Mouse (Mus musculus): Measurements from ENCODE around the gene Tle6. TPM values are rescaled to one million over a fixed set of nuclear protein-coding genes. Genes with fewer than 3 reads are reported as not detected.
A peak's percentile ranks its signal among the peaks of the same experiment; 100 is the strongest.
"Not testable (repeated sequence)": the region's sequence is repeated elsewhere in the genome, so short reads cannot be mapped to it uniquely, and the experiment has no call there.

Tle6 gene
- polyA plus RNA-seq, 1 experiment from 2014 or later = 30.4 TPM

DNA sequence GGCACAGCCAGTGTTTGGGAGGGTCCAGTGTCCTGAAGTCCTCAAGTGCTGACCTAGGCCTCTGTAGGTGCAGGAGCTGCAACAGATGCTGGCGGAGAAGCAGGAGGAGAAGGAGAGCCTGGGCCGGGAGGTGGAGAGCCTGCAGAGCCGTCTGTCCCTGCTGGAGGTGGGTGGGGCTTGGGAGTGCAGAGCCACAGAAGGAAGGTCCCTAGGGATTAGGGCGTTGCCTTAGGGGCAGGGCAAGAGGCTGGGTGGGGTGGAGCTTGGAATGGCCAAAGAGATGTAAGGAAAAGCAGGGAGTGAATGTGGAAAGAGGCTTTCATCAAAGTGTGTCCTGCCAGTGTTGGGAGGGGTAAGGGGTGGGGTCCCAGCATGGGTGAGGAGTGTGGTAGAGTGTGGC lies 40.0 kb upstream of the Tle6 start:
- 42% methylated on average over 4 of the region's 4 CpGs for WGBS
- ATAC-seq (ENCODE audit: extremely low read depth, insufficient number of reproducible peaks, low FRiP score, low TSS enrichment); H3K4me2 ChIP-seq; H3K27ac ChIP-seq (replicated peaks); H3K27me3 ChIP-seq (replicated peaks); H3K9ac ChIP-seq; H3K36me3 ChIP-seq; H3K9me3 ChIP-seq; H3K4me3 ChIP-seq: not testable (repeated sequence)
- H3K4me1 ChIP-seq = peaks cover 40% of the 10 kb centered on the region

- H3K4me2 ChIP-seq = no peak overlapping the region
- no peak overlapping the region for H3K9ac ChIP-seq
- H3K4me3 ChIP-seq = no peak overlapping the region
- H3K9me3 ChIP-seq = no peaks in the 10 kb centered on the region
- H3K27ac ChIP-seq (replicated peaks) = no peak overlapping the region
- 66% methylated on average over 6 of the region's 6 CpGs for WGBS
- ATAC-seq (ENCODE audit: extremely low read depth, insufficient number of reproducible peaks, low FRiP score, low TSS enrichment) = no peak
- no peaks in the 10 kb centered on the region for H3K36me3 ChIP-seq
- H3K27me3 ChIP-seq (replicated peaks) = no peaks in the 10 kb centered on the region
- H3K4me1 ChIP-seq = peaks cover 43% of the 10 kb centered on the region
Measured at GRCm38 (mm10) chr10:81638101-81638500, 37.2 kb upstream of the Tle6 start.

DNA sequence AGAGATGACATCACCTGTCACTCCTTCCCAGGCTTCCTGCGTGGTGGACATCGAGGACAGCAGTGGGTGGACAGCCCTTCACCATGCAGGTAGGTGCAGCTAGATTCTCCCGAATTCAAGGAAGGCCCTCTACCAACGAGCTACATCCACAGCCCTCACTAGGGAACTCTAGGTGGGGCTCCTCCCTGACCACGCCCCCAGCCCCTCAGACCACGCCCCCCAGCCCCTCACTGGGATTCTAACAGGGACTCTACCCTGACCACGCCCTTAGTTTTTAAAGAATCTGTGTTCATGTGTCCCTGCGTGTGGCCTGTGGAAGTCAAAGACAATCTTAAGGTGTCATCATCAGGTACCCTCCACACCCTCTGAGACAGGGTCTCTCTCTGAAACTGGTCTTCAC lies 35.5 kb upstream of the Tle6 start:
- no peaks in the 10 kb centered on the region for H3K9me3 ChIP-seq
- H3K27ac ChIP-seq (replicated peaks) = no peak overlapping the region
- H3K36me3 ChIP-seq = no peaks in the 10 kb centered on the region
- no peak overlapping the region for H3K9ac ChIP-seq
- H3K4me3 ChIP-seq = no peak overlapping the region
- WGBS = 11% methylated on average over 8 of the region's 8 CpGs
- no peaks in the 10 kb centered on the region; the same call in 1 of the 2 replicates for H3K27me3 ChIP-seq (replicated peaks)
- peaks cover 28% of the 10 kb centered on the region for H3K4me1 ChIP-seq
- ATAC-seq (ENCODE audit: extremely low read depth, insufficient number of reproducible peaks, low FRiP score, low TSS enrichment) = no peak
- no peak overlapping the region for H3K4me2 ChIP-seq

- peak; percentile 85 for ATAC-seq (ENCODE audit: extremely low read depth, insufficient number of reproducible peaks, low FRiP score, low TSS enrichment)
- peak overlapping the region; percentile 81 for H3K9ac ChIP-seq
- no peaks in the 10 kb centered on the region for H3K36me3 ChIP-seq
- peak overlapping the region; percentile 66 for H3K27ac ChIP-seq (replicated peaks)
- H3K27me3 ChIP-seq (replicated peaks) = no peaks in the 10 kb centered on the region; the same call in 1 of the 2 replicates
- peak overlapping the region; percentile 72 for H3K4me2 ChIP-seq
- peaks cover 16% of the 10 kb centered on the region for H3K4me1 ChIP-seq
- 3% methylated on average over 37 of the region's 37 CpGs for WGBS
- no peaks in the 10 kb centered on the region for H3K9me3 ChIP-seq
- peak overlapping the region; percentile 63 for H3K4me3 ChIP-seq
Measured at GRCm38 (mm10) chr10:81633253-81634099, 32.6 kb upstream of the Tle6 start.

- peak within 1 kb of the TSS; percentile 90 for H3K9ac ChIP-seq
- peak within 1 kb of the TSS; percentile 92 for H3K4me2 ChIP-seq
- H3K27ac ChIP-seq (replicated peaks) = peak within 1 kb of the TSS; percentile 88
- ATAC-seq (ENCODE audit: extremely low read depth, insufficient number of reproducible peaks, low FRiP score, low TSS enrichment) = no peak
- H3K36me3 ChIP-seq = peaks cover 24% of the 10 kb centered on the region
- 78% methylated on average over 16 of the region's 16 CpGs for WGBS
- H3K9me3 ChIP-seq = no peaks in the 10 kb centered on the region
- peak within 1 kb of the TSS; percentile 84 for H3K4me3 ChIP-seq
- no peaks in the 10 kb centered on the region; the same call in 1 of the 2 replicates for H3K27me3 ChIP-seq (replicated peaks)
- peaks cover 22% of the 10 kb centered on the region for H3K4me1 ChIP-seq
Measured at GRCm38 (mm10) chr10:81628390-81628789, 27.5 kb upstream of the Tle6 start, which contains the start of gene Ankrd24. Ankrd24 (plus strand) TSS chr10:81628540.

- Histone ChIP-seq H3K36me3 (peaks cover 30% of the 10 kb centered on the region), H3K9me3 (no peaks in the 10 kb centered on the region), H3K4me3 (peak overlapping the region; percentile 84), H3K9ac (peak overlapping the region; percentile 90), H3K27ac (replicated peaks) (peak overlapping the region; percentile 88), H3K4me2 (peak overlapping the region; percentile 92), H3K4me1 (peaks cover 18% of the 10 kb centered on the region), H3K27me3 (replicated peaks) (no peaks in the 10 kb centered on the region; the same call in 1 of the 2 replicates)
- WGBS = 52% methylated on average over 7 of the region's 7 CpGs
- ATAC-seq (ENCODE audit: extremely low read depth, insufficient number of reproducible peaks, low FRiP score, low TSS enrichment) = no peak
Measured at GRCm38 (mm10) chr10:81627836-81628220, 27.0 kb upstream of the Tle6 start.

GRCm38 (mm10) chr10:81626994-81627835 lies 26.3 kb upstream of the Tle6 start, which contains the start of gene Sirt6:
Sirt6 (minus strand) TSS chr10:81627797.
- 6% methylated on average over 40 of the region's 40 CpGs for WGBS
- peaks cover 18% of the 10 kb centered on the region for H3K4me1 ChIP-seq
- peak within 1 kb of the TSS; percentile 92 for H3K4me2 ChIP-seq
- peak within 1 kb of the TSS; percentile 84 for H3K4me3 ChIP-seq
- no peaks in the 10 kb centered on the region for H3K9me3 ChIP-seq
- H3K36me3 ChIP-seq = peaks cover 36% of the 10 kb centered on the region
- peak; percentile 77 for ATAC-seq (ENCODE audit: extremely low read depth, insufficient number of reproducible peaks, low FRiP score, low TSS enrichment)
- peak within 1 kb of the TSS; percentile 90 for H3K9ac ChIP-seq
- no peaks in the 10 kb centered on the region; the same call in 1 of the 2 replicates for H3K27me3 ChIP-seq (replicated peaks)
- peak within 1 kb of the TSS; percentile 88 for H3K27ac ChIP-seq (replicated peaks)

- H3K9me3 ChIP-seq = no peaks in the 10 kb centered on the region
- H3K4me3 ChIP-seq = peak overlapping the region; percentile 84
- H3K4me1 ChIP-seq = peaks cover 18% of the 10 kb centered on the region
- peaks cover 45% of the 10 kb centered on the region for H3K36me3 ChIP-seq
- H3K4me2 ChIP-seq = peak overlapping the region; percentile 92
- no peak for ATAC-seq (ENCODE audit: extremely low read depth, insufficient number of reproducible peaks, low FRiP score, low TSS enrichment)
- WGBS = 84% methylated on average over 22 of the region's 22 CpGs
- peak overlapping the region; percentile 90 for H3K9ac ChIP-seq
- no peaks in the 10 kb centered on the region; the same call in 1 of the 2 replicates for H3K27me3 ChIP-seq (replicated peaks)
- H3K27ac ChIP-seq (replicated peaks) = peak overlapping the region; percentile 88
Measured at GRCm38 (mm10) chr10:81626101-81626993, 25.5 kb upstream of the Tle6 start.

DNA sequence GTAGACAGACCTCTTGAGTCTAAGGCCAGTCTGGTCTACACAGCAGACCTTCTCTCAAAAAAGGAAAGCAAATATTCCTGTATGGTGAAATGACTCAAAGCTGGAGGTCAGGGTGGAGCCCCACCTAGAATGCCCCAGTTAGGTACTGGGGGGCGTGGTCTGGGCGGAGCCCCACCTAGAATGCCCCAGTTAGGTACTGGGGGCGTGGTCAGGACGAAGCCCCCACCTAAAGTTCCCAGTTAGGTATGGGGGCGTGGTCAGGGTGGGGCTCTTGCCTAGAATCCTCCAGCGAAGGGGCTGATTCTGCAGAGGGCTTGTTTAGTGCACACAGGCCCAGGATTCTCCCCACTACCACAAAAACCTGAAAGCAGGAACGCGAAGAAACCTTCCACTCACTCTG lies 22.6 kb upstream of the Tle6 start:
- H3K4me2 ChIP-seq = no peak overlapping the region
- H3K9me3 ChIP-seq = no peaks in the 10 kb centered on the region
- H3K36me3 ChIP-seq = peaks cover 51% of the 10 kb centered on the region
- no peak overlapping the region for H3K27ac ChIP-seq (replicated peaks)
- H3K9ac ChIP-seq = no peak overlapping the region
- no peaks in the 10 kb centered on the region for H3K27me3 ChIP-seq (replicated peaks)
- no peak overlapping the region for H3K4me3 ChIP-seq
- peaks cover 18% of the 10 kb centered on the region for H3K4me1 ChIP-seq
- 53% methylated on average over 8 of the region's 8 CpGs for WGBS
- ATAC-seq (ENCODE audit: extremely low read depth, insufficient number of reproducible peaks, low FRiP score, low TSS enrichment) = no peak

GRCm38 (mm10) chr10:81620786-81621185 lies 19.9 kb upstream of the Tle6 start:
- Histone ChIP-seq H3K4me3 (no peak overlapping the region), H3K9ac (no peak overlapping the region), H3K36me3 (peaks cover 50% of the 10 kb centered on the region), H3K27ac (replicated peaks) (no peak overlapping the region), H3K4me1 (no peaks in the 10 kb centered on the region), H3K9me3 (no peaks in the 10 kb centered on the region), H3K4me2 (no peak overlapping the region), H3K27me3 (replicated peaks) (no peaks in the 10 kb centered on the region)
- no peak for ATAC-seq (ENCODE audit: extremely low read depth, insufficient number of reproducible peaks, low FRiP score, low TSS enrichment)
- WGBS = 51% methylated on average over 9 of the region's 9 CpGs

All from heart, embryonic 13.5 days (tissue).